32 mouse cellular contexts compared by ENCODE assay signal in the genomic region with DNA sequence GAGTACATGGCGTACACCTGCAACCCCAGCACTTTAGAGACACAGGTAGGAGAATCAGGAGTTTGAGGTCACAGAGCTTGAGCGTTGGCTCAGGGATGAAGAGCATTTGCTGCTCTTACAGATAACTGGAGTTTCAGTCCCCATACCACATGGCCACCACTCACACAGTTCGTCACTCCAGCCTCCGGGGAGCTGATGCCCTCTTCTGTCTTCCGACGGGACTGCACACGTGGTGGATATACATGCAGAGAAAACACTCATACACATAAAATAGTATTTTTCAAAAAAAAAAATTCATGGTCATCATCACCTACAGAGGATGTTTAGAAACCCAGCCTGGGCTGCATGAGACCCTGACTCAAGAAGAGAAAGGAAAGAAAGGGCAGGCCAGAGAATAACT. TPM values are rescaled to one million over a fixed set of nuclear protein-coding genes. Genes with fewer than 3 reads are reported as not detected.
DNase-seq lines count a peak whose midpoint lies in the region; ATAC-seq and TF ChIP-seq lines count a peak whose summit lies in the region.
"Had no signal": no experiment of that assay in that cellular context is flagged by ENCODE, and none has a peak within 500 bp of the region (broad histone marks: within the 10 kb centered on the region; RNA-seq: fewer than 3 reads in every experiment).

No protein-coding gene starts in this region.

- H3K9ac ChIP-seq in intestine, postnatal 0 days (ENCODE audit: low read depth, low read length), result no peak overlapping the region
- no peak overlapping the region for H3K9ac ChIP-seq in intestine, embryonic 16.5 days (ENCODE audit: low read depth, low read length)
- H3K9ac ChIP-seq in midbrain, postnatal 0 days (replicated peaks; ENCODE audit: low read length, poor library complexity, severe bottlenecking), result no peak overlapping the region
- H3K9ac ChIP-seq in MEL (ENCODE audit: control insufficient read depth, low read depth, low read length, poor library complexity, severe bottlenecking), result no peak overlapping the region
- H3K9ac ChIP-seq: embryonic facial prominence, embryonic 15.5 days; forebrain, embryonic 12.5 days; heart, embryonic 15.5 days; hindbrain, embryonic 12.5 days; midbrain, embryonic 13.5 days had no signal

- H3K27ac ChIP-seq in intestine, postnatal 0 days (ENCODE audit: low read depth, low read length), result no peak overlapping the region
- no peak overlapping the region for H3K27ac ChIP-seq in intestine, embryonic 16.5 days (ENCODE audit: low read length)
- H3K27ac ChIP-seq in midbrain, postnatal 0 days (ENCODE audit: low read depth, low read length), result no peak overlapping the region
- no peak overlapping the region for H3K27ac ChIP-seq in midbrain, embryonic 10.5 days (replicated peaks)
- H3K27ac ChIP-seq in MEL (ENCODE audit: control insufficient read depth, low read depth, low read length), result no peak overlapping the region
- H3K27ac ChIP-seq: embryonic facial prominence, embryonic 10.5 days; embryonic facial prominence, embryonic 15.5 days; forebrain, embryonic 12.5 days; heart, embryonic 10.5 days; heart, embryonic 15.5 days; hindbrain, embryonic 12.5 days; midbrain, embryonic 13.5 days had no signal

- H3K27me3 ChIP-seq in intestine, postnatal 0 days (replicated peaks; ENCODE audit: control insufficient read depth, insufficient read depth, low read length), result no peaks in the 10 kb centered on the region
- H3K27me3 ChIP-seq in intestine, embryonic 16.5 days (replicated peaks; ENCODE audit: control insufficient read depth, insufficient read depth, low read length), result no peaks in the 10 kb centered on the region
- 0 out of 2 replicates have a peak, but pooled peaks cover 3% of the 10 kb centered on the region for H3K27me3 ChIP-seq in midbrain, postnatal 0 days (ENCODE audit: insufficient read depth, low read length)
- H3K27me3 ChIP-seq in midbrain, embryonic 10.5 days (ENCODE audit: low read depth, poor library complexity, severe bottlenecking), result no peaks in the 10 kb centered on the region
- H3K27me3 ChIP-seq in MEL (ENCODE audit: control insufficient read depth in 1 of 2, insufficient read depth in 2 of 2, low read length in 2 of 2), result no peaks in the 10 kb centered on the region; a peak in 1 of 4 replicates
- H3K27me3 ChIP-seq: embryonic facial prominence, embryonic 15.5 days; heart, embryonic 15.5 days; midbrain, embryonic 13.5 days had no signal

- no peak for TF ChIP-seq EP300 in MEL (IDR thresholded peaks at IDR 0.05; ENCODE audit: low read depth in 1 of 2, low read length in 2 of 2)

- H3K79me2 ChIP-seq in MEL (ENCODE audit: control insufficient read depth, insufficient read depth, low read length, poor library complexity), result no peaks in the 10 kb centered on the region

- H3K9me3 ChIP-seq in intestine, postnatal 0 days (ENCODE audit: control insufficient read depth), result no peaks in the 10 kb centered on the region
- no peaks in the 10 kb centered on the region for H3K9me3 ChIP-seq in intestine, embryonic 16.5 days (ENCODE audit: control insufficient read depth, low read length)
- H3K9me3 ChIP-seq in midbrain, postnatal 0 days (ENCODE audit: low read length), result no peaks in the 10 kb centered on the region
- H3K9me3 ChIP-seq in midbrain, embryonic 10.5 days (replicated peaks), result no peaks in the 10 kb centered on the region
- no peaks in the 10 kb centered on the region for H3K9me3 ChIP-seq in MEL (replicated peaks; ENCODE audit: insufficient read depth, low read length)
- H3K9me3 ChIP-seq: embryonic facial prominence, embryonic 10.5 days; embryonic facial prominence, embryonic 15.5 days; forebrain, embryonic 12.5 days; G1E; heart, embryonic 10.5 days; heart, embryonic 15.5 days; hindbrain, embryonic 12.5 days; midbrain, embryonic 13.5 days had no signal

- TF ChIP-seq RAD21 in MEL (IDR thresholded peaks at IDR 0.05; ENCODE audit: low read depth, low read length), result no peak

- no peak for DNase-seq in midbrain, postnatal 0 days (ENCODE audit: low spot score)
- no peak for DNase-seq in midbrain, embryonic 10.5 days (ENCODE audit: low spot score)
- peak; percentile 18 for DNase-seq in MEL (ENCODE audit: low read depth, low spot score)
- no peak for DNase-seq in Muller cell, postnatal 12 days (ENCODE audit: inconsistent ontology term)
- no peak for DNase-seq in gastrocnemius, postnatal 4 days (ENCODE audit: low spot score in 2 of 2)
- DNase-seq: adrenal gland, adult 2 months; cerebellum, adult 8-10 months; cerebellum, postnatal 25 days; gastrocnemius, postnatal 14 days; heart, adult 11 months; kidney, adult 11 months; kidney, postnatal 36 days; layer of hippocampus, adult 9-11 months; liver; lung, postnatal 36 days; retina, postnatal 1 day; spleen, adult 18-20 months; thymus, postnatal 4 days had no signal

- H3K4me1 ChIP-seq in intestine, postnatal 0 days (replicated peaks; ENCODE audit: control insufficient read depth, insufficient read depth, low read length), result no peaks in the 10 kb centered on the region
- H3K4me1 ChIP-seq in intestine, embryonic 16.5 days (ENCODE audit: control insufficient read depth, insufficient read depth, low read length), result no peaks in the 10 kb centered on the region
- H3K4me1 ChIP-seq in midbrain, postnatal 0 days (ENCODE audit: insufficient read depth, low read length), result no peaks in the 10 kb centered on the region
- H3K4me1 ChIP-seq in midbrain, embryonic 10.5 days, result peaks cover under 1% of the 10 kb centered on the region; the same call in 1 of the 2 replicates
- 0 out of 4 replicates have a peak, but pooled peaks cover 0 to 3% of the 10 kb centered on the region in 2 experiments for H3K4me1 ChIP-seq in MEL (ENCODE audit: control insufficient read depth in 1 of 2, insufficient read depth in 2 of 2, low read length in 2 of 2)
- H3K4me1 ChIP-seq: embryonic facial prominence, embryonic 15.5 days; forebrain, embryonic 12.5 days; heart, embryonic 10.5 days; heart, embryonic 15.5 days; midbrain, embryonic 13.5 days had no signal

- no peaks in the 10 kb centered on the region for H3K36me3 ChIP-seq in intestine, postnatal 0 days (ENCODE audit: control insufficient read depth, insufficient read depth)
- H3K36me3 ChIP-seq in intestine, embryonic 16.5 days (ENCODE audit: control insufficient read depth, insufficient read depth, low read length), result no peaks in the 10 kb centered on the region
- H3K36me3 ChIP-seq in midbrain, postnatal 0 days (ENCODE audit: insufficient read depth, low read length), result no peaks in the 10 kb centered on the region
- no peaks in the 10 kb centered on the region for H3K36me3 ChIP-seq in midbrain, embryonic 10.5 days
- H3K36me3 ChIP-seq in MEL (ENCODE audit: control insufficient read depth in 1 of 2, insufficient read depth in 2 of 2, low read length in 2 of 2), result 0 out of 4 replicates have a peak, but pooled peaks cover 0 to 2% of the 10 kb centered on the region in 2 experiments
- H3K36me3 ChIP-seq: embryonic facial prominence, embryonic 10.5 days; embryonic facial prominence, embryonic 15.5 days; forebrain, embryonic 12.5 days; G1E; heart, embryonic 10.5 days; heart, embryonic 15.5 days; hindbrain, embryonic 12.5 days; midbrain, embryonic 13.5 days had no signal

- no peak for TF ChIP-seq POLR2A in MEL (IDR thresholded peaks at IDR 0.05; ENCODE audit: control insufficient read depth in 1 of 2, insufficient read depth in 1 of 2, low read depth in 1 of 2, low read length in 2 of 2, poor library complexity in 1 of 2)

- TF ChIP-seq CTCF in intestine, postnatal 0 days (IDR thresholded peaks at IDR 0.05; ENCODE audit: low read depth), result peak; percentile 27; the same call in 1 of the 2 replicates
- TF ChIP-seq CTCF in midbrain, postnatal 0 days (IDR thresholded peaks at IDR 0.05), result peak; percentile 31
- TF ChIP-seq CTCF in MEL (IDR thresholded peaks at IDR 0.05 in 2 of 3, conservative IDR thresholded peaks at IDR 0.05 in 1 of 3; ENCODE audit: control insufficient read depth in 1 of 3, insufficient read depth in 1 of 3, low read depth in 2 of 3, low read length in 3 of 3, poor library complexity in 1 of 3, severe bottlenecking in 1 of 3), result peak in 1 of 3 experiments; percentile 10; a peak in 2 of 6 replicates

- WGBS in intestine, postnatal 0 days, result 86% methylated on average over 7 of the region's 7 CpGs
- WGBS in intestine, embryonic 16.5 days, result 89% methylated on average over 7 of the region's 7 CpGs
- WGBS in midbrain, postnatal 0 days, result 88% methylated on average over 7 of the region's 7 CpGs
- 89% methylated on average over 7 of the region's 7 CpGs for WGBS in midbrain, embryonic 10.5 days

- H3K4me2 ChIP-seq in intestine, postnatal 0 days (replicated peaks; ENCODE audit: low read depth), result no peak overlapping the region
- H3K4me2 ChIP-seq in intestine, embryonic 16.5 days (ENCODE audit: low read depth, low read length), result no peak overlapping the region
- no peak overlapping the region for H3K4me2 ChIP-seq in midbrain, postnatal 0 days (ENCODE audit: low read depth, low read length, poor library complexity, severe bottlenecking)
- H3K4me2 ChIP-seq: embryonic facial prominence, embryonic 15.5 days; forebrain, embryonic 12.5 days; heart, embryonic 15.5 days; hindbrain, embryonic 12.5 days; midbrain, embryonic 13.5 days had no signal

- no peak for ATAC-seq in intestine, postnatal 0 days
- no peak for ATAC-seq in intestine, embryonic 16.5 days
- ATAC-seq in midbrain, postnatal 0 days (ENCODE audit: low FRiP score), result no peak
- ATAC-seq: activated CD4-positive, CD25-positive, alpha-beta regulatory T cell, adult 4 months; CD4-positive, CD25-positive, alpha-beta regulatory T cell, adult 4 months; midbrain, embryonic 13.5 days had no signal

- no peak overlapping the region for H3K4me3 ChIP-seq in intestine, postnatal 0 days (ENCODE audit: low read depth, low read length)
- H3K4me3 ChIP-seq in intestine, embryonic 16.5 days (ENCODE audit: low read length), result no peak overlapping the region
- H3K4me3 ChIP-seq in midbrain, postnatal 0 days (ENCODE audit: low read depth, low read length), result no peak overlapping the region
- no peak overlapping the region for H3K4me3 ChIP-seq in midbrain, embryonic 10.5 days
- H3K4me3 ChIP-seq in MEL (ENCODE audit: control insufficient read depth in 1 of 2, insufficient read depth in 1 of 2, low read depth in 2 of 2, low read length in 2 of 2), result no peak overlapping the region
- H3K4me3 ChIP-seq: embryonic facial prominence, embryonic 10.5 days; embryonic facial prominence, embryonic 15.5 days; forebrain, embryonic 12.5 days; heart, embryonic 10.5 days; heart, embryonic 15.5 days; hindbrain, embryonic 12.5 days; megakaryocyte, embryonic 14.5 days; midbrain, embryonic 13.5 days had no signal

RNA-seq across cellular contexts. Expression of a gene that starts 4.4 kb away (rescaled TPM):
- polyA plus RNA-seq in intestine, postnatal 0 days (2015; fragmentation: Nextera tagmentation; extraction: Ambion mirVana), result 25.5 and 29.4 TPM in 2 replicates
- polyA plus RNA-seq in intestine, embryonic 16.5 days (2015; fragmentation: Nextera tagmentation; extraction: Ambion mirVana), result 33.6 and 33.8 TPM in 2 replicates
- 61.5 and 69.7 TPM in 2 replicates for total RNA-seq in midbrain, postnatal 0 days (2014; rRNA removed)
- polyA plus RNA-seq in midbrain, postnatal 0 days (2015; fragmentation: Nextera tagmentation; extraction: Ambion mirVana), result 40.0 and 42.3 TPM in 2 replicates
- 56.2 and 60.9 TPM in 2 replicates for polyA plus RNA-seq in midbrain, embryonic 10.5 days (2016; fragmentation: Nextera tagmentation; extraction: Ambion mirVana)
- 38.6 and 39.0 TPM in 2 replicates for total RNA-seq in MEL (2012; rRNA removed)
- 10 to 100 TPM; 53.6 to 74.7 TPM for polyA plus RNA-seq in MEL (2012; ENCODE audit: insufficient read depth in 1 of 2, insufficient read length in 2 of 2, low read depth in 1 of 2, low replicate concordance in 2 of 2, missing spikeins in 1 of 2)
- 10 to 100 TPM; 36.9 to 39.6 TPM for total RNA-seq in gastrocnemius, postnatal 4 days (2021)

RNA-seq across cellular contexts. Expression of a gene that starts 14.5 kb away (rescaled TPM):
- 0.52 and 0.63 TPM in 2 replicates for polyA plus RNA-seq in intestine, postnatal 0 days (2015; fragmentation: Nextera tagmentation; extraction: Ambion mirVana)
- 1.6 and 1.7 TPM in 2 replicates for polyA plus RNA-seq in intestine, embryonic 16.5 days (2015; fragmentation: Nextera tagmentation; extraction: Ambion mirVana)
- 114 and 153 TPM in 2 replicates for total RNA-seq in midbrain, postnatal 0 days (2014; rRNA removed)
- polyA plus RNA-seq in midbrain, postnatal 0 days (2015; fragmentation: Nextera tagmentation; extraction: Ambion mirVana), result 120 and 137 TPM in 2 replicates
- 4.8 and 7.3 TPM in 2 replicates for polyA plus RNA-seq in midbrain, embryonic 10.5 days (2016; fragmentation: Nextera tagmentation; extraction: Ambion mirVana)
- not detected in 2 replicates for total RNA-seq in MEL (2012; rRNA removed)
- polyA plus RNA-seq in MEL (2012; ENCODE audit: insufficient read depth in 1 of 2, insufficient read length in 2 of 2, low read depth in 1 of 2, low replicate concordance in 2 of 2, missing spikeins in 1 of 2), result not detected
- total RNA-seq in gastrocnemius, postnatal 4 days (2021), result under 1 TPM; 0.27 to 0.39 TPM
- total RNA-seq: monocyte, adult 5-6 weeks had no signal
- polyA plus RNA-seq: activated CD4-positive, CD25-positive, alpha-beta regulatory T cell, adult 4 months; CD4-positive, CD25-positive, alpha-beta regulatory T cell, adult 4 months; G1E had no signal

Comparison
In these comparisons a context has a peak if more than half of its experiments do, and no peak if none do; other contexts are left out.
1. RNA of a gene that starts 14.5 kb away (polyA plus RNA-seq): 120 to 137 TPM in midbrain, postnatal 0 days; 4.8 to 7.3 TPM in midbrain, embryonic 10.5 days, 1.6 to 1.7 TPM in intestine, embryonic 16.5 days, 0.52 to 0.63 TPM in intestine, postnatal 0 days and not detected in MEL; every median in the first group is over 10 times any median in the second.